Mouse (Mus musculus): ENCODE results near the gene Vstm4.

DNA sequence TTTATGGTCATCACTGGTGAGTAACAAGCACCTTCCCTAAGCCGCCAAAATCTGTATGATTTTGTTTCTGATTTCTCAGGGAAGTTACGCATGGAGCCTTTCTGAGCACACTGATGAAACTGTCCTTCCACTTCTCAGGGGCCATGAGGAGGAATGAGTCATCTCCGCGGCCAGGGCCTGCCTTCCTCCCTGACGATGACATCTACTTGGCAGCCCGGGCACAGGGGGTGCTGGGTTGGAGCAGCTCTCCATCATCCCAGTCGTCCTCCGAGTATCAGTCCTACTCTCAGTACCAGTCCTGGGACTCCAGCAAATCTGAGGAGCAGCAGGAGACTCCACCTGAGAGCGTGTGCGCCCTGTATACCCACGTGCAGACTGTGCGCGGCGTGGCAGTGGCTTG, 21.4 kb upstream of the Vstm4 start:
- TF ChIP-seq CTCF (conservative IDR thresholded peaks at IDR 0.05; ENCODE audit: low read length) (no peak), NANOG (IDR thresholded peaks at IDR 0.05; ENCODE audit: borderline replicate concordance, low read length) (no peak), POU5F1 (IDR thresholded peaks at IDR 0.05; ENCODE audit: borderline replicate concordance, low read length) (no peak)
